Mouse (Mus musculus) T-cell, adult 2 months (primary cell): Measurements from ENCODE around the gene Fndc3c1.
"Not testable (repeated sequence)": the region's sequence is repeated elsewhere in the genome, so short reads cannot be mapped to it uniquely, and the experiment has no call there.

Source experiments
- DNase-seq: peaks from one replicate; pipeline ENCODE4 v3.0.0; 2022; ENCODE audit warnings: low spot score

Fndc3c1 gene

GRCm38 (mm10) chrX:106485101-106485651, at the start of gene Fndc3c1:
Gene Fndc3c1 (minus strand): TSS chrX:106485401.
- no peak for DNase-seq

- DNase-seq, result no peak
Observed at GRCm38 (mm10) chrX:106486451-106486850, 1.2 kb upstream of the Fndc3c1 start.

- no peak for DNase-seq
Observed at GRCm38 (mm10) chrX:106485671-106486070, 470 bp upstream of the Fndc3c1 start.

GRCm38 (mm10) chrX:106479891-106480290, 5.3 kb downstream of the Fndc3c1 start:
- DNase-seq, result not testable (repeated sequence)

- no peak for DNase-seq
Observed at GRCm38 (mm10) chrX:106385304-106385703, 99.9 kb downstream of the Fndc3c1 start.

- no peak for DNase-seq
Observed at GRCm38 (mm10) chrX:106380608-106381007, 104.6 kb downstream of the Fndc3c1 start.
